Mouse (Mus musculus): ENCODE data around the gene Rps6ka2. TPM values are rescaled to one million over a fixed set of nuclear protein-coding genes. Genes with fewer than 3 reads are reported as not detected.

Gene Rps6ka2
- polyA plus RNA-seq, 1 experiment from 2014 or later, result 2.0 TPM

GRCm38 (mm10) chr17:7233197-7233596, 63.3 kb downstream of the Rps6ka2 start:
- ATAC-seq (ENCODE audit: low FRiP score, low TSS enrichment), result no peak
- DNase-seq (ENCODE audit: low spot score), result no peak

GRCm38 (mm10) chr17:7237706-7238105, 67.8 kb downstream of the Rps6ka2 start:
- Histone ChIP-seq H3K9me3 (ENCODE audit: control insufficient read depth, low read length) (no peaks in the 10 kb centered on the region), H3K4me1 (replicated peaks; ENCODE audit: control insufficient read depth, insufficient read depth) (no peaks in the 10 kb centered on the region), H3K36me3 (ENCODE audit: control insufficient read depth, insufficient read depth, low read length) (no peaks in the 10 kb centered on the region), H3K4me2 (replicated peaks; ENCODE audit: low read depth) (no peak overlapping the region), H3K4me3 (ENCODE audit: low read depth, low read length) (no peak overlapping the region), H3K9ac (ENCODE audit: low read length) (no peak overlapping the region), H3K27ac (replicated peaks) (no peak overlapping the region), H3K27me3 (ENCODE audit: control insufficient read depth, insufficient read depth, low read length) (no peaks in the 10 kb centered on the region)
- no peak for TF ChIP-seq EP300 (optimal IDR thresholded peaks at IDR 0.05)
- TF ChIP-seq CTCF (IDR thresholded peaks at IDR 0.05; ENCODE audit: low read depth), result no peak
- ATAC-seq (ENCODE audit: low FRiP score, low TSS enrichment), result no peak
- 83% methylated on average over 9 of the region's 9 CpGs for WGBS
- no peak for DNase-seq (ENCODE audit: low spot score)

More at GRCm38 (mm10) chr17:7233197-7233596, 63.3 kb downstream of the Rps6ka2 start:
- Histone ChIP-seq H3K27ac (replicated peaks) (no peak overlapping the region), H3K9ac (ENCODE audit: low read length) (no peak overlapping the region), H3K27me3 (ENCODE audit: control insufficient read depth, insufficient read depth, low read length) (no peaks in the 10 kb centered on the region), H3K9me3 (ENCODE audit: control insufficient read depth, low read length) (no peaks in the 10 kb centered on the region), H3K4me3 (ENCODE audit: low read depth, low read length) (no peak overlapping the region), H3K36me3 (ENCODE audit: control insufficient read depth, insufficient read depth, low read length) (no peaks in the 10 kb centered on the region), H3K4me1 (replicated peaks; ENCODE audit: control insufficient read depth, insufficient read depth) (no peaks in the 10 kb centered on the region), H3K4me2 (replicated peaks; ENCODE audit: low read depth) (no peak overlapping the region)
- 0 out of 2 replicates have a peak, but pooled peaks have one; percentile 3 for TF ChIP-seq CTCF (IDR thresholded peaks at IDR 0.05; ENCODE audit: low read depth)
- TF ChIP-seq EP300 (optimal IDR thresholded peaks at IDR 0.05), result no peak

- no peaks in the 10 kb centered on the region for H3K36me3 ChIP-seq (ENCODE audit: control insufficient read depth, insufficient read depth, low read length)
- H3K9ac ChIP-seq (ENCODE audit: low read length), result no peak overlapping the region
- DNase-seq (ENCODE audit: low spot score) (no peak), ATAC-seq (ENCODE audit: low FRiP score, low TSS enrichment) (no peak)
- no peak overlapping the region for H3K27ac ChIP-seq (replicated peaks)
- 82% methylated on average over 4 of the region's 4 CpGs for WGBS
- no peak overlapping the region for H3K4me3 ChIP-seq (ENCODE audit: low read depth, low read length)
- H3K27me3 ChIP-seq (ENCODE audit: control insufficient read depth, insufficient read depth, low read length), result no peaks in the 10 kb centered on the region
- no peaks in the 10 kb centered on the region for H3K9me3 ChIP-seq (ENCODE audit: control insufficient read depth, low read length)
- H3K4me1 ChIP-seq (replicated peaks; ENCODE audit: control insufficient read depth, insufficient read depth), result no peaks in the 10 kb centered on the region
- H3K4me2 ChIP-seq (replicated peaks; ENCODE audit: low read depth), result no peak overlapping the region
- TF ChIP-seq EP300 (optimal IDR thresholded peaks at IDR 0.05), result no peak
- no peak for TF ChIP-seq CTCF (IDR thresholded peaks at IDR 0.05; ENCODE audit: low read depth)
Observed at GRCm38 (mm10) chr17:7238766-7239165, 68.9 kb downstream of the Rps6ka2 start.

- Histone ChIP-seq H3K27ac (replicated peaks) (no peak overlapping the region), H3K9ac (ENCODE audit: low read length) (no peak overlapping the region), H3K27me3 (ENCODE audit: control insufficient read depth, insufficient read depth, low read length) (no peaks in the 10 kb centered on the region), H3K4me2 (replicated peaks; ENCODE audit: low read depth) (no peak overlapping the region), H3K4me3 (ENCODE audit: low read depth, low read length) (no peak overlapping the region), H3K36me3 (ENCODE audit: control insufficient read depth, insufficient read depth, low read length) (no peaks in the 10 kb centered on the region), H3K4me1 (replicated peaks; ENCODE audit: control insufficient read depth, insufficient read depth) (no peaks in the 10 kb centered on the region), H3K9me3 (ENCODE audit: control insufficient read depth, low read length) (no peaks in the 10 kb centered on the region)
- ATAC-seq (ENCODE audit: low FRiP score, low TSS enrichment) (no peak), DNase-seq (ENCODE audit: low spot score) (no peak)
- TF ChIP-seq EP300 (optimal IDR thresholded peaks at IDR 0.05) (no peak), CTCF (IDR thresholded peaks at IDR 0.05; ENCODE audit: low read depth) (no peak)
- WGBS, result 79% methylated on average over 4 of the region's 4 CpGs
Observed at GRCm38 (mm10) chr17:7240526-7240925, 70.6 kb downstream of the Rps6ka2 start.

- H3K4me2 ChIP-seq (replicated peaks; ENCODE audit: low read depth), result no peak overlapping the region
- 83% methylated on average over 6 of the region's 6 CpGs for WGBS
- no peak overlapping the region for H3K4me3 ChIP-seq (ENCODE audit: low read depth, low read length)
- no peaks in the 10 kb centered on the region for H3K36me3 ChIP-seq (ENCODE audit: control insufficient read depth, insufficient read depth, low read length)
- no peak for TF ChIP-seq EP300 (optimal IDR thresholded peaks at IDR 0.05)
- TF ChIP-seq CTCF (IDR thresholded peaks at IDR 0.05; ENCODE audit: low read depth), result no peak
- no peaks in the 10 kb centered on the region for H3K9me3 ChIP-seq (ENCODE audit: control insufficient read depth, low read length)
- no peak overlapping the region for H3K9ac ChIP-seq (ENCODE audit: low read length)
- DNase-seq (ENCODE audit: low spot score), result no peak
- no peak for ATAC-seq (ENCODE audit: low FRiP score, low TSS enrichment)
- no peaks in the 10 kb centered on the region for H3K27me3 ChIP-seq (ENCODE audit: control insufficient read depth, insufficient read depth, low read length)
- H3K4me1 ChIP-seq (replicated peaks; ENCODE audit: control insufficient read depth, insufficient read depth), result no peaks in the 10 kb centered on the region
- no peak overlapping the region for H3K27ac ChIP-seq (replicated peaks)
Observed at GRCm38 (mm10) chr17:7245078-7245477, 75.2 kb downstream of the Rps6ka2 start.

- 67% methylated on average over 6 of the region's 6 CpGs for WGBS
- H3K4me3 ChIP-seq (ENCODE audit: low read depth, low read length), result no peak overlapping the region
- ATAC-seq (ENCODE audit: low FRiP score, low TSS enrichment), result no peak
- H3K4me2 ChIP-seq (replicated peaks; ENCODE audit: low read depth), result no peak overlapping the region
- no peaks in the 10 kb centered on the region for H3K9me3 ChIP-seq (ENCODE audit: control insufficient read depth, low read length)
- H3K4me1 ChIP-seq (replicated peaks; ENCODE audit: control insufficient read depth, insufficient read depth), result no peaks in the 10 kb centered on the region
- DNase-seq (ENCODE audit: low spot score), result no peak
- no peak overlapping the region for H3K9ac ChIP-seq (ENCODE audit: low read length)
- H3K27me3 ChIP-seq (ENCODE audit: control insufficient read depth, insufficient read depth, low read length), result no peaks in the 10 kb centered on the region
- no peak overlapping the region for H3K27ac ChIP-seq (replicated peaks)
- H3K36me3 ChIP-seq (ENCODE audit: control insufficient read depth, insufficient read depth, low read length), result no peaks in the 10 kb centered on the region
- TF ChIP-seq CTCF (IDR thresholded peaks at IDR 0.05; ENCODE audit: low read depth) (no peak), EP300 (optimal IDR thresholded peaks at IDR 0.05) (no peak)
Observed at GRCm38 (mm10) chr17:7246893-7247556, 77.1 kb downstream of the Rps6ka2 start.
